Comparison of ENCODE assay signal across 19 mouse cellular contexts in the genomic region with DNA sequence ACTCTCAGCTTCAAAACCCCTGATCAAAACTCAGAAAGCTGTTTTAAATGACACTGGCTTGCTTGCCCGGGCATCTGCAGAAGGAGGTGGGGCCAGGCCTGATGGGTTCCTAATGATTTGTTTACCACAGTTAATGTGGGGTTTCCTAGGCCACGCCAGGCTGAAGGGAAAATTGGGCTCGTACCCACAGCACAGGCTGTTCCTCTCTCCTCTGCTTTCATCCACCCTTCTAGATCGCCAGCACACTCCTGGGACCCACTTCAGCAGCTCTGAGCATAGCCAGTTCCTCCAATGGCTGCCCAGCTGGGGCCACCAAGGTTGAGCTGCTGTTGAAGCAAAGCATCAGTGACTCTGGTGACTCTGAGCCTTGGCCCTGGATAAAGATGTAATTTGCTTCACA. TPM values are rescaled to one million over a fixed set of nuclear protein-coding genes. Genes with fewer than 3 reads are reported as not detected.
DNase-seq lines count a peak whose midpoint lies in the region; ATAC-seq and TF ChIP-seq lines count a peak whose summit lies in the region.
"Had no signal": no experiment of that assay in that cellular context is flagged by ENCODE, and none has a peak within 500 bp of the region (broad histone marks: within the 10 kb centered on the region; RNA-seq: fewer than 3 reads in every experiment).

No protein-coding gene starts in this region.

- TF ChIP-seq CTCF in CH12.LX (conservative IDR thresholded peaks at IDR 0.05 in 1 of 2, IDR thresholded peaks at IDR 0.05 in 1 of 2; ENCODE audit: low read depth in 2 of 2, low read length in 2 of 2) = no peak

- TF ChIP-seq RAD21 in CH12.LX (IDR thresholded peaks at IDR 0.05; ENCODE audit: low read depth, low read length) = no peak

- no peak overlapping the region for H3K9ac ChIP-seq in forebrain, embryonic 12.5 days
- no peak overlapping the region for H3K9ac ChIP-seq in CH12.LX (ENCODE audit: insufficient read depth, low read depth)
- no peak overlapping the region for H3K9ac ChIP-seq in forebrain, embryonic 16.5 days (replicated peaks; ENCODE audit: low read depth, low read length)
- H3K9ac ChIP-seq: intestine, embryonic 15.5 days; limb, embryonic 12.5 days; stomach, embryonic 15.5 days had no signal

- TF ChIP-seq POLR2A in CH12.LX (IDR thresholded peaks at IDR 0.05; ENCODE audit: low read depth, low read length) = no peak

- no peak overlapping the region for H3K4me2 ChIP-seq in forebrain, embryonic 12.5 days
- peak overlapping the region; percentile 8; the same call in 1 of the 2 replicates for H3K4me2 ChIP-seq in CH12.LX (ENCODE audit: insufficient read depth, low read depth, poor library complexity, severe bottlenecking)
- no peak overlapping the region for H3K4me2 ChIP-seq in forebrain, embryonic 16.5 days (ENCODE audit: low read length)
- H3K4me2 ChIP-seq: intestine, embryonic 15.5 days; limb, embryonic 12.5 days; stomach, embryonic 15.5 days had no signal

- in situ Hi-C loops in CH12.LX (cut with MboI; ENCODE audit: low pct_ligation_motif_present, low pct_unique_long_range_greater_than_20kb, low sequenced_read_pairs) = no loop called here

- dilution Hi-C loops in CH12.LX (cut with MboI; ENCODE audit: extremely low pct_ligation_motif_present, extremely low pct_unique_long_range_greater_than_20kb, low sequenced_read_pairs) = no loop called here

- peaks cover 17% of the 10 kb centered on the region; the same call in 1 of the 2 replicates for H3K27me3 ChIP-seq in forebrain, embryonic 12.5 days
- H3K27me3 ChIP-seq in forebrain, embryonic 10.5 days (ENCODE audit: poor library complexity, severe bottlenecking) = peaks cover 26% of the 10 kb centered on the region
- H3K27me3 ChIP-seq in CH12.LX (replicated peaks) = no peaks in the 10 kb centered on the region
- no peaks in the 10 kb centered on the region for H3K27me3 ChIP-seq in forebrain, embryonic 16.5 days (replicated peaks; ENCODE audit: control insufficient read depth, insufficient read depth, low read length)
- H3K27me3 ChIP-seq: intestine, embryonic 15.5 days; stomach, embryonic 15.5 days had no signal

- WGBS in forebrain, embryonic 12.5 days = 36% methylated on average over 4 of the region's 4 CpGs
- WGBS in forebrain, embryonic 10.5 days = 65% methylated on average over 4 of the region's 4 CpGs
- 15% methylated on average over 4 of the region's 4 CpGs for WGBS in forebrain, embryonic 16.5 days

- ATAC-seq in forebrain, embryonic 12.5 days (ENCODE audit: low FRiP score) = peak; percentile 63; the same call in 1 of the 2 replicates
- peak; percentile 56 for ATAC-seq in forebrain, embryonic 16.5 days
- ATAC-seq in erythroid progenitor cell, adult 5-6 weeks (replicated peaks; ENCODE audit: low FRiP score, poor library complexity, severe bottlenecking) = no peak
- ATAC-seq: intestine, embryonic 15.5 days had no signal

- H3K9me3 ChIP-seq in forebrain, embryonic 12.5 days = no peaks in the 10 kb centered on the region
- H3K9me3 ChIP-seq in forebrain, embryonic 10.5 days = no peaks in the 10 kb centered on the region
- no peaks in the 10 kb centered on the region for H3K9me3 ChIP-seq in CH12.LX (replicated peaks; ENCODE audit: low read length)
- H3K9me3 ChIP-seq in forebrain, embryonic 16.5 days (ENCODE audit: control insufficient read depth, low read length) = no peaks in the 10 kb centered on the region
- H3K9me3 ChIP-seq: intestine, embryonic 15.5 days; limb, embryonic 12.5 days; stomach, embryonic 15.5 days had no signal

- no peaks in the 10 kb centered on the region for H3K36me3 ChIP-seq in forebrain, embryonic 12.5 days (replicated peaks)
- H3K36me3 ChIP-seq in forebrain, embryonic 10.5 days (replicated peaks) = no peaks in the 10 kb centered on the region
- no peaks in the 10 kb centered on the region for H3K36me3 ChIP-seq in CH12.LX (replicated peaks in 1 of 2; ENCODE audit: control insufficient read depth in 1 of 2, insufficient read depth in 1 of 2, low read length in 1 of 2)
- H3K36me3 ChIP-seq in forebrain, embryonic 16.5 days (ENCODE audit: control insufficient read depth, insufficient read depth) = no peaks in the 10 kb centered on the region
- H3K36me3 ChIP-seq: intestine, embryonic 15.5 days; limb, embryonic 12.5 days; stomach, embryonic 15.5 days had no signal

- DNase-seq in forebrain, embryonic 10.5 days (ENCODE audit: extremely low spot score, low spot score) = no peak
- DNase-seq in layer of hippocampus, adult 11-12 months (ENCODE audit: low spot score) = peak; percentile 54
- no peak for DNase-seq in layer of hippocampus, adult 18-20 months (ENCODE audit: low spot score in 2 of 2)
- peak; percentile 35 for DNase-seq in CH12.LX (ENCODE audit: extremely low read depth)
- no peak for DNase-seq in c-Kit-positive CD71-positive TER-119-positive erythroid progenitor cells, embryonic 14.5 days (ENCODE audit: low spot score)
- DNase-seq: heart, adult 18-20 months; heart, postnatal 14 days; kidney, postnatal 10 days; thymus, postnatal 14 days had no signal

- peak overlapping the region; percentile 53; the same call in 1 of the 2 replicates for H3K27ac ChIP-seq in forebrain, embryonic 12.5 days
- no peak overlapping the region for H3K27ac ChIP-seq in forebrain, embryonic 10.5 days
- H3K27ac ChIP-seq in CH12.LX (ENCODE audit: insufficient read depth, low read depth) = no peak overlapping the region
- peak overlapping the region; percentile 36; the same call in 1 of the 2 replicates for H3K27ac ChIP-seq in forebrain, embryonic 16.5 days (ENCODE audit: low read length)
- H3K27ac ChIP-seq: intestine, embryonic 15.5 days; limb, embryonic 12.5 days; macrophage; stomach, embryonic 15.5 days had no signal

- H3K4me3 ChIP-seq in forebrain, embryonic 12.5 days (replicated peaks) = no peak overlapping the region
- H3K4me3 ChIP-seq in forebrain, embryonic 10.5 days = no peak overlapping the region
- no peak overlapping the region for H3K4me3 ChIP-seq in CH12.LX (replicated peaks in 1 of 3; ENCODE audit: low read depth in 2 of 3, low read length in 2 of 3, poor library complexity in 1 of 3)
- no peak overlapping the region for H3K4me3 ChIP-seq in forebrain, embryonic 16.5 days (replicated peaks; ENCODE audit: low read length)
- H3K4me3 ChIP-seq: intestine, embryonic 15.5 days; limb, embryonic 12.5 days; stomach, embryonic 15.5 days had no signal

- TF ChIP-seq EP300 in CH12.LX (IDR thresholded peaks at IDR 0.05; ENCODE audit: low read length) = no peak

- no peaks in the 10 kb centered on the region for H3K79me2 ChIP-seq in CH12.LX (replicated peaks; ENCODE audit: control insufficient read depth, extremely low read depth, insufficient read depth, poor library complexity, severe bottlenecking)

- peaks cover 23% of the 10 kb centered on the region for H3K4me1 ChIP-seq in forebrain, embryonic 12.5 days
- peaks cover 36% of the 10 kb centered on the region for H3K4me1 ChIP-seq in forebrain, embryonic 10.5 days
- peaks cover 3 to 27% of the 10 kb centered on the region in 2 experiments; a peak in 3 of 4 replicates for H3K4me1 ChIP-seq in CH12.LX (ENCODE audit: control insufficient read depth in 1 of 2, insufficient read depth in 2 of 2)
- peaks cover 26% of the 10 kb centered on the region for H3K4me1 ChIP-seq in forebrain, embryonic 16.5 days (replicated peaks; ENCODE audit: control insufficient read depth, insufficient read depth, low read length)
- H3K4me1 ChIP-seq: intestine, embryonic 15.5 days; stomach, embryonic 15.5 days had no signal

TF ChIP-seq in CH12.LX, 34 proteins besides CTCF, POLR2A, EP300 and RAD21 (continues in another document):
- TF ChIP-seq CHD1 (IDR thresholded peaks at IDR 0.05; ENCODE audit: low read depth, low read length) (no peak), ELF1 (IDR thresholded peaks at IDR 0.05; ENCODE audit: low read depth, low read length) (no peak), E2F4 (IDR thresholded peaks at IDR 0.05; ENCODE audit: insufficient replicate concordance, low read depth, low read length) (no peak), ETS1 (conservative IDR thresholded peaks at IDR 0.05; ENCODE audit: low read depth, low read length) (no peak), MEF2A (IDR thresholded peaks at IDR 0.05; ENCODE audit: borderline replicate concordance, low read depth, low read length) (no peak), NRF1 (IDR thresholded peaks at IDR 0.05; ENCODE audit: low read depth, low read length) (no peak), KAT2A (IDR thresholded peaks at IDR 0.05; ENCODE audit: insufficient replicate concordance, low read length) (no peak), UBTF (IDR thresholded peaks at IDR 0.05; ENCODE audit: low read depth, low read length) (no peak), USF2 (conservative IDR thresholded peaks at IDR 0.05; ENCODE audit: low read depth, low read length) (no peak), MYC (IDR thresholded peaks at IDR 0.05; ENCODE audit: low read depth, low read length) (no peak), RCOR1 (conservative IDR thresholded peaks at IDR 0.05; ENCODE audit: low read depth, low read length) (no peak), POLR2AphosphoS2 (IDR thresholded peaks at IDR 0.05; ENCODE audit: low read depth, low read length) (no peak), IRF4 (IDR thresholded peaks at IDR 0.05; ENCODE audit: low read depth, low read length) (no peak)

RNA-seq across cellular contexts. Expression of gene Lgi1, which starts 4.0 kb away (rescaled TPM):
- polyA plus RNA-seq in forebrain, embryonic 12.5 days (2016; fragmentation: Nextera tagmentation; extraction: Ambion mirVana) = 2.1 and 2.4 TPM in 2 replicates
- 0.25 and 0.63 TPM in 2 replicates for polyA plus RNA-seq in forebrain, embryonic 10.5 days (2016; fragmentation: Nextera tagmentation; extraction: Ambion mirVana)
- total RNA-seq in layer of hippocampus, adult 18-20 months (2021) = 100 to 1,000 TPM; 169 to 170 TPM
- total RNA-seq in CH12.LX (2012; rRNA removed) (0.04 TPM in 1 of 2 replicates, not detected in the other), CH12.LX (2014; rRNA removed) (0.11 and 0.20 TPM in 2 replicates)
- polyA plus RNA-seq in CH12.LX (2012; ENCODE audit: insufficient read length, low read depth) = 0.30 TPM in 1 of 2 replicates, not detected in the other
- 15.5 and 19.1 TPM in 2 replicates for polyA plus RNA-seq in forebrain, embryonic 16.5 days (2015; fragmentation: Nextera tagmentation; extraction: Ambion mirVana)
- not detected in 2 replicates for total RNA-seq in erythroid progenitor cell, adult 5-6 weeks (2015; ENCODE audit: low replicate concordance)
- total RNA-seq in erythroid progenitor cell, adult 5-6 weeks (2017; ENCODE audit: low replicate concordance) = not detected in 2 replicates
- total RNA-seq: MEL had no signal
- polyA plus RNA-seq: C2C12; macrophage; small intestine, adult 2 months had no signal

RNA-seq across cellular contexts. Expression of gene Fra10ac1, which starts 36.4 kb away (rescaled TPM):
- polyA plus RNA-seq in forebrain, embryonic 12.5 days (2016; fragmentation: Nextera tagmentation; extraction: Ambion mirVana) = 51.8 and 58.4 TPM in 2 replicates
- 45.8 and 47.6 TPM in 2 replicates for polyA plus RNA-seq in forebrain, embryonic 10.5 days (2016; fragmentation: Nextera tagmentation; extraction: Ambion mirVana)
- 10 to 100 TPM; 17.5 to 18.1 TPM for total RNA-seq in layer of hippocampus, adult 18-20 months (2021)
- total RNA-seq in CH12.LX (2012; rRNA removed) = 21.1 and 22.2 TPM in 2 replicates
- total RNA-seq in CH12.LX (2014; rRNA removed) = 21.6 and 24.9 TPM in 2 replicates
- polyA plus RNA-seq in CH12.LX (2012; ENCODE audit: insufficient read length, low read depth) = 50.4 and 60.5 TPM in 2 replicates
- polyA plus RNA-seq in forebrain, embryonic 16.5 days (2015; fragmentation: Nextera tagmentation; extraction: Ambion mirVana) = 54.7 and 56.8 TPM in 2 replicates
- 1.8 and 2.1 TPM in 2 replicates for total RNA-seq in erythroid progenitor cell, adult 5-6 weeks (2015; ENCODE audit: low replicate concordance)
- 6.1 and 9.5 TPM in 2 replicates for total RNA-seq in erythroid progenitor cell, adult 5-6 weeks (2017; ENCODE audit: low replicate concordance)

Comparison
In these comparisons a context has a peak if more than half of its experiments do, and no peak if none do; other contexts are left out.
1. H3K27ac ChIP-seq: peak in forebrain, embryonic 12.5 days (single experiment) and forebrain, embryonic 16.5 days (single experiment); none in forebrain, embryonic 10.5 days (single experiment) and CH12.LX (single experiment).
2. DNase-seq: peak in layer of hippocampus, adult 11-12 months (single experiment) and CH12.LX (single experiment); none in forebrain, embryonic 10.5 days (single experiment), layer of hippocampus, adult 18-20 months (0 of 2) and c-Kit-positive CD71-positive TER-119-positive erythroid progenitor cells, embryonic 14.5 days (single experiment).